Mouse (Mus musculus): ENCODE measurements around the gene Tnfsf8. TPM values are rescaled to one million over a fixed set of nuclear protein-coding genes. Genes with fewer than 3 reads are reported as not detected.

Gene Tnfsf8
- polyA plus RNA-seq, 1 experiment from 2014 or later, result 0.08 TPM

- H3K27ac ChIP-seq (replicated peaks; ENCODE audit: low read depth, low read length), result no peak overlapping the region
- DNase-seq (ENCODE audit: low spot score) (no peak), ATAC-seq (ENCODE audit: low read depth) (no peak)
- no peak overlapping the region for H3K4me2 ChIP-seq (ENCODE audit: low read depth, low read length)
- no peaks in the 10 kb centered on the region for H3K36me3 ChIP-seq (ENCODE audit: control insufficient read depth, insufficient read depth, low read length)
- H3K9ac ChIP-seq (ENCODE audit: low read depth, low read length), result no peak overlapping the region
- no peak overlapping the region for H3K4me3 ChIP-seq (ENCODE audit: low read depth, low read length)
- H3K4me1 ChIP-seq (ENCODE audit: control insufficient read depth, insufficient read depth, low read length), result no peaks in the 10 kb centered on the region
- WGBS, result 94% methylated on average over 1 of the region's 1 CpGs
- no peaks in the 10 kb centered on the region for H3K9me3 ChIP-seq (ENCODE audit: control insufficient read depth, low read length)
- H3K27me3 ChIP-seq (replicated peaks; ENCODE audit: control insufficient read depth, insufficient read depth, low read length), result no peaks in the 10 kb centered on the region
These were observed 9.5 kb upstream of the Tnfsf8 start for GRCm38 (mm10) chr4:63870678-63871077.

- Histone ChIP-seq H3K4me2 (ENCODE audit: low read depth, low read length) (no peak overlapping the region), H3K9me3 (ENCODE audit: control insufficient read depth, low read length) (no peaks in the 10 kb centered on the region), H3K4me1 (ENCODE audit: control insufficient read depth, insufficient read depth, low read length) (no peaks in the 10 kb centered on the region), H3K9ac (ENCODE audit: low read depth, low read length) (no peak overlapping the region), H3K4me3 (ENCODE audit: low read depth, low read length) (no peak overlapping the region), H3K27me3 (replicated peaks; ENCODE audit: control insufficient read depth, insufficient read depth, low read length) (no peaks in the 10 kb centered on the region), H3K27ac (replicated peaks; ENCODE audit: low read depth, low read length) (no peak overlapping the region), H3K36me3 (ENCODE audit: control insufficient read depth, insufficient read depth, low read length) (no peaks in the 10 kb centered on the region)
- 67% methylated on average over 2 of the region's 2 CpGs for WGBS
- DNase-seq (ENCODE audit: low spot score) (no peak), ATAC-seq (ENCODE audit: low read depth) (no peak)
These were observed 7.6 kb upstream of the Tnfsf8 start for GRCm38 (mm10) chr4:63868770-63869169.

- Histone ChIP-seq H3K9me3 (ENCODE audit: control insufficient read depth, low read length) (no peaks in the 10 kb centered on the region), H3K27ac (replicated peaks; ENCODE audit: low read depth, low read length) (no peak overlapping the region), H3K4me2 (ENCODE audit: low read depth, low read length) (no peak overlapping the region), H3K4me3 (ENCODE audit: low read depth, low read length) (no peak overlapping the region), H3K4me1 (ENCODE audit: control insufficient read depth, insufficient read depth, low read length) (peaks cover 10% of the 10 kb centered on the region), H3K36me3 (ENCODE audit: control insufficient read depth, insufficient read depth, low read length) (no peaks in the 10 kb centered on the region), H3K9ac (ENCODE audit: low read depth, low read length) (no peak overlapping the region), H3K27me3 (replicated peaks; ENCODE audit: control insufficient read depth, insufficient read depth, low read length) (no peaks in the 10 kb centered on the region)
- no peak for DNase-seq (ENCODE audit: low spot score)
- ATAC-seq (ENCODE audit: low read depth), result no peak
- WGBS, result 72% methylated on average over 3 of the region's 3 CpGs
These were observed 1.8 kb upstream of the Tnfsf8 start for GRCm38 (mm10) chr4:63862953-63863352.

GRCm38 (mm10) chr4:63862092-63862697 is 1.0 kb upstream of the Tnfsf8 start:
- ATAC-seq (ENCODE audit: low read depth), result no peak

GRCm38 (mm10) chr4:63860236-63860635 is 911 bp downstream of the Tnfsf8 start:
- no peak for ATAC-seq (ENCODE audit: low read depth)
- H3K4me2 ChIP-seq (ENCODE audit: low read depth, low read length), result no peak overlapping the region
- H3K36me3 ChIP-seq (ENCODE audit: control insufficient read depth, insufficient read depth, low read length), result no peaks in the 10 kb centered on the region
- no peak overlapping the region for H3K9ac ChIP-seq (ENCODE audit: low read depth, low read length)
- H3K27me3 ChIP-seq (replicated peaks; ENCODE audit: control insufficient read depth, insufficient read depth, low read length), result no peaks in the 10 kb centered on the region
- H3K4me3 ChIP-seq (ENCODE audit: low read depth, low read length), result no peak overlapping the region
- no peak for DNase-seq (ENCODE audit: low spot score)
- H3K27ac ChIP-seq (replicated peaks; ENCODE audit: low read depth, low read length), result no peak overlapping the region
- 77% methylated on average over 5 of the region's 5 CpGs for WGBS
- H3K4me1 ChIP-seq (ENCODE audit: control insufficient read depth, insufficient read depth, low read length), result peaks cover 10% of the 10 kb centered on the region
- no peaks in the 10 kb centered on the region for H3K9me3 ChIP-seq (ENCODE audit: control insufficient read depth, low read length)

More at GRCm38 (mm10) chr4:63862092-63862697, 1.0 kb upstream of the Tnfsf8 start:
- Histone ChIP-seq H3K27ac (replicated peaks; ENCODE audit: low read depth, low read length) (no peak overlapping the region), H3K27me3 (replicated peaks; ENCODE audit: control insufficient read depth, insufficient read depth, low read length) (no peaks in the 10 kb centered on the region), H3K4me3 (ENCODE audit: low read depth, low read length) (no peak overlapping the region), H3K9ac (ENCODE audit: low read depth, low read length) (no peak overlapping the region), H3K9me3 (ENCODE audit: control insufficient read depth, low read length) (no peaks in the 10 kb centered on the region), H3K36me3 (ENCODE audit: control insufficient read depth, insufficient read depth, low read length) (no peaks in the 10 kb centered on the region), H3K4me1 (ENCODE audit: control insufficient read depth, insufficient read depth, low read length) (peaks cover 10% of the 10 kb centered on the region), H3K4me2 (ENCODE audit: low read depth, low read length) (no peak overlapping the region)
- peak; percentile 75 for DNase-seq (ENCODE audit: low spot score)
- WGBS, result 46% methylated on average over 4 of the region's 4 CpGs

- DNase-seq (ENCODE audit: low spot score) (no peak), ATAC-seq (ENCODE audit: low read depth) (no peak)
- WGBS, result 83% methylated on average over 4 of the region's 4 CpGs
- Histone ChIP-seq H3K27me3 (replicated peaks; ENCODE audit: control insufficient read depth, insufficient read depth, low read length) (no peaks in the 10 kb centered on the region), H3K27ac (replicated peaks; ENCODE audit: low read depth, low read length) (no peak overlapping the region), H3K36me3 (ENCODE audit: control insufficient read depth, insufficient read depth, low read length) (no peaks in the 10 kb centered on the region), H3K4me3 (ENCODE audit: low read depth, low read length) (no peak overlapping the region), H3K4me1 (ENCODE audit: control insufficient read depth, insufficient read depth, low read length) (peaks cover 10% of the 10 kb centered on the region), H3K9me3 (ENCODE audit: control insufficient read depth, low read length) (no peaks in the 10 kb centered on the region), H3K9ac (ENCODE audit: low read depth, low read length) (no peak overlapping the region), H3K4me2 (ENCODE audit: low read depth, low read length) (no peak overlapping the region)
These were observed 1.4 kb downstream of the Tnfsf8 start for GRCm38 (mm10) chr4:63859785-63860203.

GRCm38 (mm10) chr4:63858646-63859224 is 2.4 kb downstream of the Tnfsf8 start:
- no peak overlapping the region for H3K9ac ChIP-seq (ENCODE audit: low read depth, low read length)
- WGBS, result 82% methylated on average over 7 of the region's 7 CpGs
- H3K27ac ChIP-seq (replicated peaks; ENCODE audit: low read depth, low read length), result no peak overlapping the region
- ATAC-seq (ENCODE audit: low read depth) (no peak), DNase-seq (ENCODE audit: low spot score) (no peak)
- H3K9me3 ChIP-seq (ENCODE audit: control insufficient read depth, low read length), result no peaks in the 10 kb centered on the region
- H3K4me1 ChIP-seq (ENCODE audit: control insufficient read depth, insufficient read depth, low read length), result peaks cover 10% of the 10 kb centered on the region
- H3K36me3 ChIP-seq (ENCODE audit: control insufficient read depth, insufficient read depth, low read length), result no peaks in the 10 kb centered on the region
- H3K27me3 ChIP-seq (replicated peaks; ENCODE audit: control insufficient read depth, insufficient read depth, low read length), result no peaks in the 10 kb centered on the region
- H3K4me3 ChIP-seq (ENCODE audit: low read depth, low read length), result no peak overlapping the region
- H3K4me2 ChIP-seq (ENCODE audit: low read depth, low read length), result no peak overlapping the region

GRCm38 (mm10) chr4:63856764-63857163 is 4.4 kb downstream of the Tnfsf8 start:
- peaks cover 3% of the 10 kb centered on the region; the same call in 1 of the 2 replicates for H3K4me1 ChIP-seq (ENCODE audit: control insufficient read depth, insufficient read depth, low read length)
- H3K27ac ChIP-seq (replicated peaks; ENCODE audit: low read depth, low read length), result no peak overlapping the region
- no peaks in the 10 kb centered on the region for H3K9me3 ChIP-seq (ENCODE audit: control insufficient read depth, low read length)
- 70% methylated on average over 6 of the region's 6 CpGs for WGBS
- H3K4me3 ChIP-seq (ENCODE audit: low read depth, low read length), result no peak overlapping the region
- ATAC-seq (ENCODE audit: low read depth) (no peak), DNase-seq (ENCODE audit: low spot score) (no peak)
- H3K36me3 ChIP-seq (ENCODE audit: control insufficient read depth, insufficient read depth, low read length), result no peaks in the 10 kb centered on the region
- H3K27me3 ChIP-seq (replicated peaks; ENCODE audit: control insufficient read depth, insufficient read depth, low read length), result no peaks in the 10 kb centered on the region
- no peak overlapping the region for H3K9ac ChIP-seq (ENCODE audit: low read depth, low read length)
- no peak overlapping the region for H3K4me2 ChIP-seq (ENCODE audit: low read depth, low read length)

- no peaks in the 10 kb centered on the region for H3K4me1 ChIP-seq (ENCODE audit: control insufficient read depth, insufficient read depth, low read length)
- no peaks in the 10 kb centered on the region for H3K9me3 ChIP-seq (ENCODE audit: control insufficient read depth, low read length)
- no peak overlapping the region for H3K4me2 ChIP-seq (ENCODE audit: low read depth, low read length)
- ATAC-seq (ENCODE audit: low read depth) (no peak), DNase-seq (ENCODE audit: low spot score) (no peak)
- H3K4me3 ChIP-seq (ENCODE audit: low read depth, low read length), result no peak overlapping the region
- H3K9ac ChIP-seq (ENCODE audit: low read depth, low read length), result no peak overlapping the region
- 74% methylated on average over 1 of the region's 1 CpGs for WGBS
- H3K27me3 ChIP-seq (replicated peaks; ENCODE audit: control insufficient read depth, insufficient read depth, low read length), result no peaks in the 10 kb centered on the region
- no peak overlapping the region for H3K27ac ChIP-seq (replicated peaks; ENCODE audit: low read depth, low read length)
- no peaks in the 10 kb centered on the region for H3K36me3 ChIP-seq (ENCODE audit: control insufficient read depth, insufficient read depth, low read length)
These were observed 7.3 kb downstream of the Tnfsf8 start for GRCm38 (mm10) chr4:63853782-63854386.

All from embryonic facial prominence, embryonic 14.5 days (tissue).